Mouse (Mus musculus): ENCODE results near the gene Gm8765. TPM values are rescaled to one million over a fixed set of nuclear protein-coding genes. Genes with fewer than 3 reads are reported as not detected.
"Not testable (repeated sequence)": the region's sequence is repeated elsewhere in the genome, so short reads cannot be mapped to it uniquely, and the experiment has no call there.

Gene Gm8765
- not detected in 2 replicates for polyA plus RNA-seq (2015; fragmentation: Nextera tagmentation; extraction: Ambion mirVana)

- H3K4me2 ChIP-seq (ENCODE audit: low read length); ATAC-seq; H3K4me1 ChIP-seq (ENCODE audit: control insufficient read depth, insufficient read depth, low read length); H3K9me3 ChIP-seq (replicated peaks; ENCODE audit: control insufficient read depth, low read length, poor library complexity, severe bottlenecking); H3K36me3 ChIP-seq (ENCODE audit: control insufficient read depth, insufficient read depth, low read length); H3K27me3 ChIP-seq (ENCODE audit: control insufficient read depth, insufficient read depth, low read depth, low read length); H3K9ac ChIP-seq (ENCODE audit: low read depth, low read length); H3K27ac ChIP-seq (ENCODE audit: low read length); H3K4me3 ChIP-seq (ENCODE audit: low read depth, low read length): not testable (repeated sequence)
- WGBS: 19% methylated on average over 1 of the region's 2 CpGs
Observed at GRCm38 (mm10) chr13:50698012-50698411, at the start of gene Gm8765. Gene Gm8765, plus strand, starts transcription at chr13:50698312.

GRCm38 (mm10) chr13:50648771-50649170 is 49.3 kb upstream of the Gm8765 start:
- not testable (repeated sequence) for H3K27me3 ChIP-seq (ENCODE audit: control insufficient read depth, insufficient read depth, low read depth, low read length); H3K9ac ChIP-seq (ENCODE audit: low read depth, low read length); H3K27ac ChIP-seq (ENCODE audit: low read length); H3K9me3 ChIP-seq (replicated peaks; ENCODE audit: control insufficient read depth, low read length, poor library complexity, severe bottlenecking); H3K4me2 ChIP-seq (ENCODE audit: low read length); ATAC-seq; H3K4me1 ChIP-seq (ENCODE audit: control insufficient read depth, insufficient read depth, low read length); H3K36me3 ChIP-seq (ENCODE audit: control insufficient read depth, insufficient read depth, low read length); H3K4me3 ChIP-seq (ENCODE audit: low read depth, low read length)
- WGBS: 81% methylated on average over 2 of the region's 2 CpGs

GRCm38 (mm10) chr13:50750282-50750681 is 52.2 kb downstream of the Gm8765 start:
- not testable (repeated sequence) for ATAC-seq; H3K27me3 ChIP-seq (ENCODE audit: control insufficient read depth, insufficient read depth, low read depth, low read length); H3K9me3 ChIP-seq (replicated peaks; ENCODE audit: control insufficient read depth, low read length, poor library complexity, severe bottlenecking); H3K9ac ChIP-seq (ENCODE audit: low read depth, low read length); H3K36me3 ChIP-seq (ENCODE audit: control insufficient read depth, insufficient read depth, low read length); H3K4me2 ChIP-seq (ENCODE audit: low read length); H3K27ac ChIP-seq (ENCODE audit: low read length); H3K4me1 ChIP-seq (ENCODE audit: control insufficient read depth, insufficient read depth, low read length); H3K4me3 ChIP-seq (ENCODE audit: low read depth, low read length)

GRCm38 (mm10) chr13:50751732-50752131 is 53.6 kb downstream of the Gm8765 start:
- ATAC-seq: no peak
- Histone ChIP-seq H3K36me3 (ENCODE audit: control insufficient read depth, insufficient read depth, low read length) (no peaks in the 10 kb centered on the region), H3K9me3 (replicated peaks; ENCODE audit: control insufficient read depth, low read length, poor library complexity, severe bottlenecking) (no peaks in the 10 kb centered on the region), H3K9ac (ENCODE audit: low read depth, low read length) (no peak overlapping the region), H3K4me1 (ENCODE audit: control insufficient read depth, insufficient read depth, low read length) (no peaks in the 10 kb centered on the region), H3K27me3 (ENCODE audit: control insufficient read depth, insufficient read depth, low read depth, low read length) (no peaks in the 10 kb centered on the region), H3K4me3 (ENCODE audit: low read depth, low read length) (no peak overlapping the region), H3K4me2 (ENCODE audit: low read length) (no peak overlapping the region), H3K27ac (ENCODE audit: low read length) (no peak overlapping the region)
- 88% methylated on average over 2 of the region's 2 CpGs for WGBS

- ATAC-seq; H3K9ac ChIP-seq (ENCODE audit: low read depth, low read length): not testable (repeated sequence)
Observed at GRCm38 (mm10) chr13:50752961-50753360, 54.8 kb downstream of the Gm8765 start.

More at GRCm38 (mm10) chr13:50752961-50753360, 54.8 kb downstream of the Gm8765 start:
- H3K36me3 ChIP-seq (ENCODE audit: control insufficient read depth, insufficient read depth, low read length); H3K27me3 ChIP-seq (ENCODE audit: control insufficient read depth, insufficient read depth, low read depth, low read length); H3K27ac ChIP-seq (ENCODE audit: low read length); H3K4me1 ChIP-seq (ENCODE audit: control insufficient read depth, insufficient read depth, low read length); H3K4me3 ChIP-seq (ENCODE audit: low read depth, low read length); H3K9me3 ChIP-seq (replicated peaks; ENCODE audit: control insufficient read depth, low read length, poor library complexity, severe bottlenecking); H3K4me2 ChIP-seq (ENCODE audit: low read length): not testable (repeated sequence)

Small RNA genes within 50 kb of the gene (microRNA-seq; reads per million reads assigned to microRNA genes)
- gene Gm23952: not detected

Other genes with a start within 250 kb of the Gm8765 start
- not detected in 2 replicates for gene Nutm2, start 231.0 kb upstream of the Gm8765 start, polyA plus RNA-seq (2015; fragmentation: Nextera tagmentation; extraction: Ambion mirVana)
- gene Gm904, start 55.1 kb upstream of the Gm8765 start, polyA plus RNA-seq (2015; fragmentation: Nextera tagmentation; extraction: Ambion mirVana): not detected in 2 replicates

Measured in midbrain, embryonic 16.5 days (tissue).